Mouse (Mus musculus) lung, postnatal 0 days (tissue): ENCODE measurements at regions not wholly inside any gene's neighbourhood (a gene's known extent, or its start where the extent isn't known, plus 50 kb on each side); places are given as distances from the start of the nearest gene placed in this dataset.

ENCODE experiments used
- CTCF ChIP-seq: IDR thresholded peaks from 2 replicates; pipeline ENCODE4 v1.5.1; 2016; ENCODE audit warnings: antibody characterized with exemption, mild to moderate bottlenecking
- EP300 ChIP-seq: IDR thresholded peaks from 2 replicates; pipeline ENCODE4 v1.6.1; 2016; ENCODE audit warnings: antibody characterized with exemption, mild to moderate bottlenecking, control low read depth

- TF ChIP-seq CTCF: no peak
- no peak for TF ChIP-seq EP300
These were observed 217.3 kb upstream of the Sox9 start for GRCm38 (mm10) chr11:112564706-112565215.
